Mouse (Mus musculus): ENCODE measurements around the gene Ganab.

- TF ChIP-seq CTCF (IDR thresholded peaks at IDR 0.05; ENCODE audit: low read depth) (peak; percentile 25; the same call in 1 of the 2 replicates), EP300 (IDR thresholded peaks at IDR 0.05; ENCODE audit: low read depth) (peak; percentile 39; the same call in 1 of the 2 replicates)
These were observed 55.5 kb downstream of the Ganab start, which contains the start of gene Tut1 for GRCm38 (mm10) chr19:8953135-8954039.
